Mouse (Mus musculus): ENCODE measurements around the gene Sap18b.

DNA sequence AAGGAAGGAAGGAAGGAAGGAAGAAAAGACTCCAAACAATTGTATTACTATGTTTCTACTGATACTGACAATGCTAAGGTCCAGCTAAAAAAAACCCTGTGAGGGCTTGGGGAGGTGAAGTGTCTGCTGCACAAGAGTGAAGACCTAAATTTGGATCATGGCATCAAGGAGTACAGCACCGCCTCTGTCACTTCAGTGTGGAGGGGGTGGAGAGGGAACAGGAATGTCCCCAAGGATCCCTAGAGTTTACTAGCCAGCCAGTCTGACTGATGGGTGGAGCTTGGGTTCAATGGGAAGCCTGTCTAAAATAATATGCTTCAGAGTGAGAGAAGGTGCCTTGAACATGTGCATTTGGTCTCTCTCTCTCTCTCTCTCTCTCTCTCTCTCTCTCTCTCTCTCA, 6.9 kb upstream of the Sap18b start:
- no peak for TF ChIP-seq GATA1 (IDR thresholded peaks at IDR 0.05; ENCODE audit: borderline replicate concordance, low read length)
- no peak for TF ChIP-seq FLI1 (IDR thresholded peaks at IDR 0.05; ENCODE audit: low read length)

Data from megakaryocyte, embryonic 14.5 days (primary cell).